18 mouse cellular contexts compared by ENCODE assay signal in genomic region chr4:87500441-87500840, GRCm38 (mm10).
DNase-seq lines count a peak whose midpoint lies in the region; ATAC-seq and TF ChIP-seq lines count a peak whose summit lies in the region.
"Had no signal": no experiment of that assay in that cellular context is flagged by ENCODE, and none has a peak within 500 bp of the region (broad histone marks: within the 10 kb centered on the region; RNA-seq: fewer than 3 reads in every experiment).

No protein-coding gene starts in this region.

- no peak for ATAC-seq in cerebellum, adult (ENCODE audit: insufficient number of reproducible peaks, low FRiP score, low TSS enrichment)
- ATAC-seq in hindbrain, postnatal 0 days, result no peak
- ATAC-seq in hindbrain, embryonic 12.5 days (ENCODE audit: low FRiP score), result no peak
- ATAC-seq in midbrain, embryonic 14.5 days (ENCODE audit: low FRiP score, low TSS enrichment), result no peak
- no peak for ATAC-seq in midbrain, embryonic 13.5 days
- ATAC-seq in kidney, postnatal 0 days (replicated peaks; ENCODE audit: low FRiP score, low read depth), result no peak
- ATAC-seq: activated CD4-positive, CD25-positive, alpha-beta regulatory T cell, adult 4 months; CD4-positive, CD25-positive, alpha-beta regulatory T cell, adult 4 months; midbrain, embryonic 15.5 days had no signal

- H3K27me3 ChIP-seq in hindbrain, postnatal 0 days (ENCODE audit: insufficient read depth, low read length), result no peaks in the 10 kb centered on the region
- no peaks in the 10 kb centered on the region for H3K27me3 ChIP-seq in hindbrain, embryonic 12.5 days
- H3K27me3 ChIP-seq in midbrain, embryonic 14.5 days (ENCODE audit: control insufficient read depth, insufficient read depth, low read length), result no peaks in the 10 kb centered on the region
- no peaks in the 10 kb centered on the region for H3K27me3 ChIP-seq in midbrain, embryonic 13.5 days
- H3K27me3 ChIP-seq in kidney, postnatal 0 days (ENCODE audit: insufficient read depth, low read length), result no peaks in the 10 kb centered on the region
- H3K27me3 ChIP-seq: limb, embryonic 15.5 days; liver, embryonic 15.5 days; midbrain, embryonic 15.5 days had no signal

- no peak overlapping the region for H3K27ac ChIP-seq in hindbrain, postnatal 0 days
- H3K27ac ChIP-seq in hindbrain, embryonic 12.5 days, result no peak overlapping the region
- H3K27ac ChIP-seq in midbrain, embryonic 14.5 days (replicated peaks; ENCODE audit: low read depth, low read length), result no peak overlapping the region
- no peak overlapping the region for H3K27ac ChIP-seq in midbrain, embryonic 13.5 days
- H3K27ac ChIP-seq in kidney, postnatal 0 days, result no peak overlapping the region
- H3K27ac ChIP-seq: heart, embryonic 10.5 days; hindbrain, embryonic 10.5 days; limb, embryonic 15.5 days; liver, embryonic 15.5 days; midbrain, embryonic 15.5 days had no signal

- no peaks in the 10 kb centered on the region for H3K4me1 ChIP-seq in hindbrain, postnatal 0 days (ENCODE audit: insufficient read depth, low read length)
- H3K4me1 ChIP-seq in hindbrain, embryonic 12.5 days, result no peaks in the 10 kb centered on the region
- H3K4me1 ChIP-seq in midbrain, embryonic 14.5 days (ENCODE audit: control insufficient read depth, insufficient read depth, low read length), result no peaks in the 10 kb centered on the region
- H3K4me1 ChIP-seq in midbrain, embryonic 13.5 days (replicated peaks), result 0 out of 2 replicates have a peak, but pooled peaks cover 3% of the 10 kb centered on the region
- no peaks in the 10 kb centered on the region for H3K4me1 ChIP-seq in kidney, postnatal 0 days (replicated peaks; ENCODE audit: insufficient read depth, low read length)
- H3K4me1 ChIP-seq: heart, embryonic 10.5 days; hindbrain, embryonic 10.5 days; limb, embryonic 15.5 days; liver, embryonic 15.5 days; midbrain, embryonic 15.5 days had no signal

- H3K36me3 ChIP-seq in hindbrain, postnatal 0 days (ENCODE audit: insufficient read depth, low read length), result no peaks in the 10 kb centered on the region
- no peaks in the 10 kb centered on the region for H3K36me3 ChIP-seq in hindbrain, embryonic 12.5 days
- no peaks in the 10 kb centered on the region for H3K36me3 ChIP-seq in midbrain, embryonic 14.5 days (ENCODE audit: control insufficient read depth, insufficient read depth, low read length)
- no peaks in the 10 kb centered on the region for H3K36me3 ChIP-seq in midbrain, embryonic 13.5 days
- no peaks in the 10 kb centered on the region for H3K36me3 ChIP-seq in kidney, postnatal 0 days (ENCODE audit: insufficient read depth, low read length)
- H3K36me3 ChIP-seq: heart, embryonic 10.5 days; hindbrain, embryonic 10.5 days; limb, embryonic 15.5 days; liver, embryonic 15.5 days; midbrain, embryonic 15.5 days had no signal

- DNase-seq in cerebellum, postnatal 14 days, result peak; percentile 78 to 80
- peak; percentile 66 for DNase-seq in hindbrain, postnatal 0 days (ENCODE audit: low spot score)
- DNase-seq in midbrain, embryonic 14.5 days, result peak; percentile 30
- DNase-seq in kidney, postnatal 0 days (ENCODE audit: low spot score), result peak; percentile 23
- no peak for DNase-seq in lung, postnatal 14 days
- DNase-seq: adrenal gland, postnatal 10 days; cerebellum, adult 18-20 months; layer of hippocampus, postnatal 36 days had no signal

- H3K9me3 ChIP-seq in hindbrain, postnatal 0 days (ENCODE audit: low read length), result no peaks in the 10 kb centered on the region
- H3K9me3 ChIP-seq in hindbrain, embryonic 12.5 days (replicated peaks), result no peaks in the 10 kb centered on the region
- H3K9me3 ChIP-seq in midbrain, embryonic 14.5 days (ENCODE audit: control insufficient read depth, low read length), result no peaks in the 10 kb centered on the region
- H3K9me3 ChIP-seq in midbrain, embryonic 13.5 days, result no peaks in the 10 kb centered on the region
- H3K9me3 ChIP-seq in kidney, postnatal 0 days (replicated peaks; ENCODE audit: low read length), result no peaks in the 10 kb centered on the region
- H3K9me3 ChIP-seq: heart, embryonic 10.5 days; hindbrain, embryonic 10.5 days; limb, embryonic 15.5 days; liver, embryonic 15.5 days; midbrain, embryonic 15.5 days had no signal

- no peak overlapping the region for H3K4me2 ChIP-seq in hindbrain, postnatal 0 days (ENCODE audit: low read depth, low read length)
- H3K4me2 ChIP-seq in hindbrain, embryonic 12.5 days (replicated peaks), result no peak overlapping the region
- H3K4me2 ChIP-seq in midbrain, embryonic 14.5 days (ENCODE audit: low read length), result no peak overlapping the region
- H3K4me2 ChIP-seq in midbrain, embryonic 13.5 days (replicated peaks), result no peak overlapping the region
- no peak overlapping the region for H3K4me2 ChIP-seq in kidney, postnatal 0 days (ENCODE audit: low read length)
- H3K4me2 ChIP-seq: limb, embryonic 15.5 days; liver, embryonic 15.5 days; midbrain, embryonic 15.5 days had no signal

- H3K4me3 ChIP-seq in hindbrain, postnatal 0 days (ENCODE audit: low read length), result no peak overlapping the region
- H3K4me3 ChIP-seq in hindbrain, embryonic 12.5 days, result no peak overlapping the region
- H3K4me3 ChIP-seq in midbrain, embryonic 14.5 days (replicated peaks; ENCODE audit: low read depth, low read length), result no peak overlapping the region
- H3K4me3 ChIP-seq in midbrain, embryonic 13.5 days (replicated peaks), result no peak overlapping the region
- no peak overlapping the region for H3K4me3 ChIP-seq in kidney, postnatal 0 days (replicated peaks; ENCODE audit: low read depth, low read length)
- H3K4me3 ChIP-seq: heart, embryonic 10.5 days; hindbrain, embryonic 10.5 days; limb, embryonic 15.5 days; liver, embryonic 15.5 days; midbrain, embryonic 15.5 days had no signal

- no peak for TF ChIP-seq CTCF in hindbrain, postnatal 0 days (IDR thresholded peaks at IDR 0.05; ENCODE audit: low read depth)
- TF ChIP-seq CTCF in kidney, postnatal 0 days (IDR thresholded peaks at IDR 0.05; ENCODE audit: low read depth), result no peak

- H3K9ac ChIP-seq in hindbrain, postnatal 0 days (replicated peaks; ENCODE audit: low read length), result no peak overlapping the region
- no peak overlapping the region for H3K9ac ChIP-seq in hindbrain, embryonic 12.5 days
- no peak overlapping the region for H3K9ac ChIP-seq in midbrain, embryonic 14.5 days (replicated peaks; ENCODE audit: low read length)
- no peak overlapping the region for H3K9ac ChIP-seq in midbrain, embryonic 13.5 days (replicated peaks)
- no peak overlapping the region for H3K9ac ChIP-seq in kidney, postnatal 0 days (ENCODE audit: low read depth, low read length)
- H3K9ac ChIP-seq: limb, embryonic 15.5 days; liver, embryonic 15.5 days; midbrain, embryonic 15.5 days had no signal

- WGBS in hindbrain, postnatal 0 days, result 39% methylated on average over 2 of the region's 2 CpGs
- 62% methylated on average over 2 of the region's 2 CpGs for WGBS in hindbrain, embryonic 12.5 days
- 72% methylated on average over 2 of the region's 2 CpGs for WGBS in midbrain, embryonic 14.5 days
- WGBS in midbrain, embryonic 13.5 days, result 75% methylated on average over 2 of the region's 2 CpGs
- WGBS in kidney, postnatal 0 days, result 56% methylated on average over 2 of the region's 2 CpGs
